Mouse (Mus musculus): ENCODE data around the gene Tnni2. TPM values are rescaled to one million over a fixed set of nuclear protein-coding genes. Genes with fewer than 3 reads are reported as not detected.

The Tnni2 gene
- polyA plus RNA-seq, 1 experiment = 4.3 TPM

DNA sequence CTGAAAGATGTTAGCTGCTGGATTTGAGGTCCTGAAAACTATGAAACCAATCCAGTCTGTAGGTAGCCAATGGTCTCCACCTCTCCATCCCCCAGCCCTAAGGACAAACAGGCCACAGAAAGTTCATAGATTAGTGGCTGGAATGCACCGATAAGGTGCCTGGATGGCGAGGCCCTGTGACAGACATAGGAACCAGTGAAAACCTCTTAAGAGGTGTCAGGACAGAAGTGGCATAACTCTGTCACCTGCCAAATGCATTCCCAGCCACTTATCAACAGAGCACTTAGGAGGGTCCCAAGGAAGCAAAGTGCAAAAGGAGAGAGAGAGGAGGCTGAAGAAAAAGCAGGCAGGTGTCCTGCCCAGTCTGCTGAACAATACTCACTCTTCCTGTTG is 17.7 kb downstream of the Tnni2 start:
- no peak for DNase-seq
- H3K27ac ChIP-seq (ENCODE audit: control insufficient read depth, insufficient read depth, low read length) = peak overlapping the region; percentile 12; the same call in 1 of the 2 replicates
- peaks cover 61% of the 10 kb centered on the region for H3K4me1 ChIP-seq (replicated peaks; ENCODE audit: control insufficient read depth, insufficient read depth, low read length)
- H3K4me3 ChIP-seq (ENCODE audit: control insufficient read depth, insufficient read depth, low read length) = no peak overlapping the region
- TF ChIP-seq POLR2A (IDR thresholded peaks at IDR 0.05; ENCODE audit: control insufficient read depth, extremely low read depth, insufficient read depth, low read length, poor library complexity) (no peak), CTCF (IDR thresholded peaks at IDR 0.05; ENCODE audit: borderline replicate concordance, control insufficient read depth, extremely low read depth, insufficient read depth, low read length, poor library complexity) (no peak)
- 98% methylated on average over 2 of the region's 2 CpGs for WGBS
- H3K36me3 ChIP-seq (ENCODE audit: control insufficient read depth, insufficient read depth, low read length) = no peaks in the 10 kb centered on the region
- H3K27me3 ChIP-seq (ENCODE audit: control insufficient read depth, insufficient read depth, low read length) = no peaks in the 10 kb centered on the region

DNA sequence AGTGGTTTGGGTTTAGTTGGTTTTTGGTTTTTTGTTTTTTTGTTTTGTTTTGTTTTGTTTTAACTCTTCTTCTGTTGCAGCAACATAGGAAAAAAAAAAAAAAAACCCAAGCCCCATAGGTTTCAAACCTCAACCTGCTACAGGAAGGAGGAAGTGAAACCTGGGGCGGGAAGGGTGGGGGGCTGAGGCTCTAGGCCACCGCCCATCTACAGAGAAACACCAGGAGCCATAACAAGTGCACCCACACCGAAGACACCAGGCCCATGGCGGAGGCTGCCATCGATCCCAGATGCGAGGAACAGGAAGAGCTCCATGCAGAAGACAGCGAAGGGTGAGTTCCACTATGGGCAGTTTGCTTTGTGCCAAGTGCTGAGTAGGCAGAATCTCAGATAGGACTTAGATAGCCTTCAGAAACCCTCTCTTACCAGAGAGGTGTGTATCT is 19.0 kb downstream of the Tnni2 start, which contains the start of gene Lsp1:
Gene Lsp1, plus strand, starts transcription at position 174 of the 442 bp plus-strand sequence.
- Histone ChIP-seq H3K4me1 (replicated peaks; ENCODE audit: control insufficient read depth, insufficient read depth, low read length) (peaks cover 65% of the 10 kb centered on the region), H3K36me3 (ENCODE audit: control insufficient read depth, insufficient read depth, low read length) (no peaks in the 10 kb centered on the region; the same call in 1 of the 2 replicates), H3K27ac (ENCODE audit: control insufficient read depth, insufficient read depth, low read length) (peak within 1 kb of the TSS; percentile 82), H3K27me3 (ENCODE audit: control insufficient read depth, insufficient read depth, low read length) (no peaks in the 10 kb centered on the region), H3K4me3 (ENCODE audit: control insufficient read depth, insufficient read depth, low read length) (peak within 1 kb of the TSS; percentile 70)
- WGBS = 19% methylated on average over 7 of the region's 7 CpGs
- TF ChIP-seq POLR2A (IDR thresholded peaks at IDR 0.05; ENCODE audit: control insufficient read depth, extremely low read depth, insufficient read depth, low read length, poor library complexity) (0 out of 2 replicates have a peak, but pooled peaks have one; percentile 34), CTCF (IDR thresholded peaks at IDR 0.05; ENCODE audit: borderline replicate concordance, control insufficient read depth, extremely low read depth, insufficient read depth, low read length, poor library complexity) (no peak)
- peak; percentile 58 for DNase-seq

DNA sequence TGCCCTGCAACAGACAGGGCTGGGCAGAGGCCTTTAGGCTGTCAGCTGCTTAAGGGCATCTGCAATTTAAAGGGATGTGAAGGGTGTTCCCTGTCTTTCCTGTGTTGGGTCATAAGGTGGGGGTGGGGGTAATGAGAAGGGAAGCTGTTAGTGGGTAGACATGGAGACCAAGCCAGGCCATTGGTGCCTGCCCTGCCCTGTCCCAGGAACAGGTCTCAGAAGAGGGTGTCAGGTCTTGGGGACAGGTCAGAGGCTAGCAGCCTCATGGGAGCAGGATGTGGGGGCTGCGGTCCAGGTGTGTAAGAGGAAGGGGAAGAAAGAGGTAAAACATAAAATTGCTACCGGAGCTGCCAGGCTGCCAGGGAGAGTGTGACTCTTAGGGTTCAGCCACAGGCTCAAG is 19.8 kb downstream of the Tnni2 start:
- DNase-seq = peak; percentile 67
- peak overlapping the region; percentile 82 for H3K27ac ChIP-seq (ENCODE audit: control insufficient read depth, insufficient read depth, low read length)
- 10% methylated on average over 2 of the region's 2 CpGs for WGBS
- no peaks in the 10 kb centered on the region for H3K27me3 ChIP-seq (ENCODE audit: control insufficient read depth, insufficient read depth, low read length)
- no peak for TF ChIP-seq CTCF (IDR thresholded peaks at IDR 0.05; ENCODE audit: borderline replicate concordance, control insufficient read depth, extremely low read depth, insufficient read depth, low read length, poor library complexity)
- TF ChIP-seq POLR2A (IDR thresholded peaks at IDR 0.05; ENCODE audit: control insufficient read depth, extremely low read depth, insufficient read depth, low read length, poor library complexity) = 0 out of 2 replicates have a peak, but pooled peaks have one; percentile 15
- H3K36me3 ChIP-seq (ENCODE audit: control insufficient read depth, insufficient read depth, low read length) = no peaks in the 10 kb centered on the region; the same call in 1 of the 2 replicates
- peak overlapping the region; percentile 70 for H3K4me3 ChIP-seq (ENCODE audit: control insufficient read depth, insufficient read depth, low read length)
- H3K4me1 ChIP-seq (replicated peaks; ENCODE audit: control insufficient read depth, insufficient read depth, low read length) = peaks cover 58% of the 10 kb centered on the region

DNA sequence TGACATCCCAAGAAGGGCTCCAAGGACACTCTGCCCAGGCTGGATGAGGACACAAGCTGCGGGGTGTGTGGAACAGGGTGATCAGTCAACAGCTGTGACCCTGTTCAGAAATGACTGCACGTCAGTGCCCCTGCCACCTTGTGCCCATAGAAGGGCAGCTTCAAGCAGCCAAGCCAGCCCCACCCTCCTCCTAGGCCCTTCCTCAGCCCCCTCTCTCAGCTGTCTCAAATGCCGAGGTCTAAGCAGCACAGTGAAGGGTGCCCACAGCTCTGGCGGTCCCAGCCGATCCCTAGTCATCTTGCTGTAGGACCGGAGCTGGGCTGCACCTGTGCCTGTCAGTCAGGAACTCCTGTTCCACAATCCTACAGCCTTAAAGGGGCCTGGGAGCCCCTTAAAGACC is 20.6 kb downstream of the Tnni2 start:
- Histone ChIP-seq H3K4me1 (replicated peaks; ENCODE audit: control insufficient read depth, insufficient read depth, low read length) (peaks cover 52% of the 10 kb centered on the region), H3K36me3 (ENCODE audit: control insufficient read depth, insufficient read depth, low read length) (no peaks in the 10 kb centered on the region; the same call in 1 of the 2 replicates), H3K27me3 (ENCODE audit: control insufficient read depth, insufficient read depth, low read length) (no peaks in the 10 kb centered on the region), H3K27ac (ENCODE audit: control insufficient read depth, insufficient read depth, low read length) (peak overlapping the region; percentile 82), H3K4me3 (ENCODE audit: control insufficient read depth, insufficient read depth, low read length) (peak overlapping the region; percentile 70)
- TF ChIP-seq CTCF (IDR thresholded peaks at IDR 0.05; ENCODE audit: borderline replicate concordance, control insufficient read depth, extremely low read depth, insufficient read depth, low read length, poor library complexity) (no peak), POLR2A (IDR thresholded peaks at IDR 0.05; ENCODE audit: control insufficient read depth, extremely low read depth, insufficient read depth, low read length, poor library complexity) (no peak)
- DNase-seq = peak; percentile 35
- 21% methylated on average over 6 of the region's 6 CpGs for WGBS

DNA sequence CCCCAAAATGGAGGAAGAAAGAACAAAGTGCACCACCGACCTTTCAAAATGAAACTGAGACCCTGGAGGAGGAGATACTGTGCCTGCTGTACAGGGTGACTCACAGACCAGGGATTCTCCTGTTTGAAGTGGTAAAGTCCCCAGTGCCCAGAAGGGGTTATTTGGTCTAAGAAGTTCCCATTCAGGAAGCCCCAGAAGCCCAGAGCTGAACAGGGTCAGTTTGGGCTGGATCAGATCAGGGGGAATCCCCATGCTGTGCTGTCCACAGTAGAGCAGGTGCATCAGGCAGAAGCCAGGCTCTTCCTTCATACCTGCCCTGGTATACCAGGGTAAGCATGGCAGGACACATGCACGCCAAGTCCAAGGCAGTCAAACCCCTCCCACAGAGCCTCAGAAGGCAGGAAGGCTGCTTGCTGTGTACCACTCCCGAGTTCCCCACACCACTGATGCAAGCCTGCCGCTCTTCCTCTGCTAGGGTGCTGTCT is 21.0 kb downstream of the Tnni2 start:
- TF ChIP-seq CTCF (IDR thresholded peaks at IDR 0.05; ENCODE audit: borderline replicate concordance, control insufficient read depth, extremely low read depth, insufficient read depth, low read length, poor library complexity) = no peak
- no peak for TF ChIP-seq POLR2A (IDR thresholded peaks at IDR 0.05; ENCODE audit: control insufficient read depth, extremely low read depth, insufficient read depth, low read length, poor library complexity)
- Histone ChIP-seq H3K36me3 (ENCODE audit: control insufficient read depth, insufficient read depth, low read length) (no peaks in the 10 kb centered on the region; the same call in 1 of the 2 replicates), H3K4me3 (ENCODE audit: control insufficient read depth, insufficient read depth, low read length) (peak overlapping the region; percentile 70), H3K4me1 (replicated peaks; ENCODE audit: control insufficient read depth, insufficient read depth, low read length) (peaks cover 52% of the 10 kb centered on the region), H3K27ac (ENCODE audit: control insufficient read depth, insufficient read depth, low read length) (peak overlapping the region; percentile 82), H3K27me3 (ENCODE audit: control insufficient read depth, insufficient read depth, low read length) (no peaks in the 10 kb centered on the region)
- 17% methylated on average over 4 of the region's 4 CpGs for WGBS
- peak; percentile 45 for DNase-seq

DNA sequence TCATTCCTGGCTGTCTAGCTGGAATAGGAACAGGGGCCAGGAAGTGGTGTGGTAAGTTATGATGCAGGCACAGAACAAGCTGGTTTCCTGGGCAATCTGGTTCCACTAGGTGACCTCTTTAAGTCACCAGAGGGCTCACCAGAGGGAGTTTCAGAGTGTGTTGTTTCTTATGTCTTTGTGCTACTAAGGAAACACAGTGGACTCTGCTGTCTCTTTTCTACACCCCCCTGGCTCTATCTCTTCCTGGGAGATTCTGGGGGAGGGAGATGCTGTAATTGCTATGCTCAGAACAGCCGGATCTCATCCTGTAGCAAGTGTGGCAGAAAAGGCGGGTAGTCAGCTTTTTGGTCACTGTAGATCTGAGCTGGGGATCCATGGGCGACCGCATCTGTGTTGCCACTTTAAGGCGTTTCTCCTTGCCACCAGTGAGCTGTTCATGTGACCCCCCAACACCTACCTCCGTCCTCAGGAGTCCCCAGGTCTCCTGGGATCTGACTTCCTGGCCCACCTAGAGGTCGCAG is 28.6 kb downstream of the Tnni2 start:
- Histone ChIP-seq H3K4me1 (replicated peaks; ENCODE audit: control insufficient read depth, insufficient read depth, low read length) (peaks cover 4% of the 10 kb centered on the region; the same call in 1 of the 2 replicates), H3K4me3 (ENCODE audit: control insufficient read depth, insufficient read depth, low read length) (no peak overlapping the region), H3K27me3 (ENCODE audit: control insufficient read depth, insufficient read depth, low read length) (no peaks in the 10 kb centered on the region), H3K36me3 (ENCODE audit: control insufficient read depth, insufficient read depth, low read length) (no peaks in the 10 kb centered on the region; the same call in 1 of the 2 replicates), H3K27ac (ENCODE audit: control insufficient read depth, insufficient read depth, low read length) (no peak overlapping the region)
- DNase-seq = no peak
- TF ChIP-seq CTCF (IDR thresholded peaks at IDR 0.05; ENCODE audit: borderline replicate concordance, control insufficient read depth, extremely low read depth, insufficient read depth, low read length, poor library complexity) (no peak), POLR2A (IDR thresholded peaks at IDR 0.05; ENCODE audit: control insufficient read depth, extremely low read depth, insufficient read depth, low read length, poor library complexity) (no peak)
- 94% methylated on average over 7 of the region's 7 CpGs for WGBS
